Mouse (Mus musculus): Measurements from ENCODE around the gene Inip.
"Not testable (repeated sequence)": the region's sequence is repeated elsewhere in the genome, so short reads cannot be mapped to it uniquely, and the experiment has no call there.

Gene Inip

GRCm38 (mm10) chr4:59807521-59807920, 6.1 kb upstream of the Inip start:
- peak in 1 of 2 experiments; percentile 18 for DNase-seq

GRCm38 (mm10) chr4:59806879-59807195, 5.4 kb upstream of the Inip start:
- no peak for DNase-seq

GRCm38 (mm10) chr4:59805968-59806878, 4.8 kb upstream of the Inip start:
- peak; percentile 69 to 70 for DNase-seq

DNA sequence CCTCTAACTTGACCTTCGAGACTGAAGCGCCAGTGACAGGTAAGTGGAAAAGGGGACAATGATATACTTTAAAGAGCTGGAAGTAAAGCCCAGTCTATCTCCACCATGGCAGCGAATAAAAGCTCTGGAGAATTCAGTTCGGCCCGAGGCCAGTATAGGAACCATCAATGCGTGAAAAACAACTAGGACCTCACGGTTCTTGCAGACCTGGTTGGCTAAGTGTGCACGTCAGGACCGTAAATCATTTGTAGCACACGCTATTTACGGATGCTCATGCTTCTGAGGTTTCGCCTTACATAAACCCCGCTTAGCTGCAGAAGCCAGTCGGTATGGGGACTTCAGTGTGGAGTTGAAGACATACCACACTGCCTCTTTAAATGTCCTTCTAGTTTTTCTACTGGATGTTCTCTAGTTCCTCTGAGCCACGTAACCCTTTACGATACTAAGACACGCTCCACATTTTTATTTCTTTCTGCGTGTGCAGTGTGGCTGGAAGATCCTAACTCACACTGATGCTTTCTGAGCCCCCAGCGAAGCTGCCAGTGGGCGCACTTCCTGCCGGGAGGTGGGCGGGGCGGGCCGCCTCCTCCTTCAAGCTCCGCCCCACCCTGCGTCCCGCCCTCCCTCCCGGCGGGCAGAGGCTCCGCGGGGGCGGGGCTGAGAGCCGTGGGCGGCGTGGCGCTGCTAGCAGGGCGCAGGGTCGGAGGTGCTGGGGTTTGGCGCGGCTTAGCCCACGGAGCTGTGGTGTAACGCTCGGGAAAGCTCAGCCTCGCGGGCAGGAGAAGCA, 4.0 kb upstream of the Inip start, which contains the start of gene Snx30:
TSS of gene Snx30 (plus strand) at position 660 of the 787 bp plus-strand sequence.
- peak; percentile 90 to 95 for DNase-seq

GRCm38 (mm10) chr4:59804754-59805153, 3.4 kb upstream of the Inip start:
- no peak for DNase-seq

DNA sequence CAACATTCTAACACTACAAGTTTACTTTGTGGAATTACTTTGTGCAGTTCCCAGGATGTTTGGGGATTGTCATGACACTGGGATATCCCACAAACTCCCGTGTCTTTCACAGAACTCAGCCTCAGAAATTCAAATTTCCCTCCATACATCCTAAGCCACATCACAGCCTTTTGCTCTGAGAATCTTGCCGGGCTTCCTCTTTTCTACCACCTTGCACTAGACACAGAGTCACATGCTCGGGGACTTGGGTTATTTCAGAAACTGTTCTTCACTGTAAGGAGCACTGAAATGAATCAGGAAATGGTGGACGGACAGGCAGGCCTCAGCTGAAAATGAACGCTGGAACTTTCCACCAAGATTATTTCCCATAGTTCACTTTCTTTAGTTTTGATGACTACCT, 2.0 kb upstream of the Inip start:
- DNase-seq, result no peak

DNA sequence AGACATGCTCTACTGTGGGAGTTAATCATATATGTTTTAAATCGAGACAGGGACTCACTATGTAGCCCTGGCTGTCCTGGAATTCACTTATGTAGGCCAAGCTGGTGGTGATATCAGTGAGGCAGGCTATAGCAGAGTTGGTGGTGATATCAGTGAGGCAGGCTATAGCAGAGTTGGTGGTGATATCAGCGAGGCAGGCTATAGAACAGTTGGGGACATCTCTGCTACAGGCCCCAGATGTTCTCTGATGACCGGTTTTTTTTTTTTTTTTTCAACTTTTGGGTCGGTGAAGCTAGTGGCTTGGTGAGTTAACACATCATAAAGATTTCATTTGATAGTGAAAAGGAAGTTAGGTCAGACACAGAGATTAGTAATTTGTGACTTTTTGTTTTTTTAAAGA, 1.4 kb upstream of the Inip start:
- no peak for DNase-seq

- DNase-seq, result no peak
Observed at GRCm38 (mm10) chr4:59802107-59802506, 718 bp upstream of the Inip start.

GRCm38 (mm10) chr4:59800181-59800580, 1.2 kb downstream of the Inip start:
- DNase-seq, result no peak

- no peak for DNase-seq
Observed at GRCm38 (mm10) chr4:59795788-59796455, 5.5 kb downstream of the Inip start.

DNA sequence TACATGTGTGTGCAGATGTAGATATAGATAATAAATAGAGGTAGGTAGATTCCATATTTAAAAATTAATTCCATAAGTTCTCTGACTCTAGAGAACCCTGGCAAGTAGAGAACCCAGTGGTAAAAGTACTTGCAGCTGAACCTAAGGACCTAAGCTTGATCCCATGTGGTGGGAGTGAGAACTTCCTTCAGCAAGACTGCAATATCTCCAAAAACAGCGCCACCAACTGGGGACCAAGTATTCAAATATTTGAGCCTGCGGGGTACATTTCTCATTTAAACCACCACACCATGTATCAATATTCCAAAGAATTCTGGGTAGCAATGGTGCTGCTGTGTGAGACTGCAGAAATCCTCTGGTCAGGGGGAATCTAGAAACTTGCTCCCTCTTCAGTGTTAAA, 7.3 kb downstream of the Inip start:
- DNase-seq, result no peak

DNA sequence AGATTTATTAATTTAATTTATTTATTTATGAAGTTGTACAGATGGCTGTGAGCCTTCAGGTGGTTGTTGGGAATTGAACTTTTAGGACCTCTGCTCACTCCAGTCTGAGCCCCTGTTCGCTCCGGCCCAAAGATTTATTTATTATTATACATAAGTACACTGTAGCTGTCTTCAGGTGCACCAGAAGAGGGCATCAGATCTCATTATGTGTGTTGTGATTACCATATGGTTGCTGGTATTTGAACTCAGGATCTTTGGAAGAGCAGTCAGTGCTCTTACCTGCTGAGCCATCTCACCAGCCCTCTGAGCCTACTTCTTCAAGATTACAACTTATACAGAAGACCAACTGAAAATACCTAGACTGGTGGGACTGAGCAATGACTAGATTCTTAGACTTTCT, 7.8 kb downstream of the Inip start:
- not testable (repeated sequence) for DNase-seq

- DNase-seq, result no peak
Observed at GRCm38 (mm10) chr4:59789015-59789414, 12.4 kb downstream of the Inip start.

- DNase-seq, result no peak
Observed at GRCm38 (mm10) chr4:59787126-59787525, 14.3 kb downstream of the Inip start.

DNA sequence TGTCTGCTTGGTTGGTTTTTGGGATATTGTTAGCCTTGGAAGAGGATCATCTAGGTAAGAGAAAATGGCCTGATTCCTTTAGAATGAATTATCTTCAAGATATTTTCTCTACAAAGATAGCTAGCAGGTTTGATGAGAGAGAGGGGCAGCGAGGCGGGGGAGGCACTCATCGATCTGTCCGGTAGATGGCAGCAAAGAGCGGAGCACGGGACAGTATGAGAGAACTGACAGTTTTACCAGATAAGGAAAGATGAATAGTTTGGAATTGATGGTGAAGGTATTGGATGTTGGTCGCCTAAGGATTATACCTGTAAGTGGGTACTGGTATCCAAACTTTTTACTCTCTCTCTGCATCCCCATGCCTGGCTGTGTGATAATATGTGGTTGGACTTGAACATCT, 14.7 kb downstream of the Inip start:
- DNase-seq, result peak; percentile 79 to 88

DNA sequence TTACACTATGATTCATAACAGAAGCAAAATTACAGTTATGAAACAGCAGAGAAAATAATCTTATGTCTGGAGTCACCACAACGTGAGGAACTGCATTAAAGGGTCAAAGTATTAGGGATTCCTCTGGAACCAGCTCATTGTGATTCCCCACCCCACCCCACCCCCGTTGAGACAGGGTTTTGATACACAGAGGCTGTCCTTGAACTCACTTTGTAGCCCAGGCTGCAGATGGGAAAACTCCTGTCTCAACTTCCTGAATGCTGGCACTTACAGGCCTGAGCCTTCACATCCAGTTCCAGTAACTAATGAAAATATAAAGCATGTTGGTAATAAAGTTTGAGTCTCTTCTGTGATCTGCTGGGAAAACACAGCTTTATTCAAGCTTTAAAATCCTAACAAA, 16.0 kb downstream of the Inip start:
- DNase-seq, result no peak

DNA sequence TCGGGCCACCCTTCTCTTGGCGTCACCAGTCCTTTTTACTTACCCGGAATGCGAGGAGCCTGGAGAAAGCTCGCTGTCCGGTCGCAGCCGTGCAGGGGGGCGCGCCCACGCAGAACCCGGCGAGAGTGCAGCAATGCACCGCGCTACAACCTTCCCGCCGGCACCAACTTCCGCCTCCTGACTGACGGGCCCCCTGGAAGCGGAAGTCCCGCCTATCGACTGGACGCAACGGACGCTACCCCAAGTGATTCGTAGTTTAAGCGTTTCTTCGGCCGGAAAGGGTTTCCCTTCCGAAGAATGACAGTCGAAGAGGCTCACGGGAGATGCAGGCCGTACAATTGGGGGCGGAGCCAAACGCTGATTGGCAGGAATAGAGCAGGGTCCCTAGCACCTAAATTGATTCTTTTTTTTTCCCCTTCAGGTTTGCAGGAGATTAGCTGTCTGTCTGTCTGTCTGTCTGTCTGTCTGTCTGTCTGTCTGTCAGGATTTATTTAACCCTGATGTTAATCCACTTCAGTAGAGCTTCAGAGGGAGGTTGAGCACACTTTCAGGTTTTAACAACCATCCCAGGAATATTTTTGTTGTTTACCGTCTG, 17.6 kb downstream of the Inip start:
- DNase-seq, result peak; percentile 94 to 98

- DNase-seq, result no peak
Observed at GRCm38 (mm10) chr4:59782853-59783684, 18.3 kb downstream of the Inip start.

- no peak for DNase-seq
Observed at GRCm38 (mm10) chr4:59780568-59780967, 20.8 kb downstream of the Inip start.

GRCm38 (mm10) chr4:59777828-59778227, 23.6 kb downstream of the Inip start:
- DNase-seq, result no peak

- no peak for DNase-seq
Observed at GRCm38 (mm10) chr4:59772171-59772879, 29.1 kb downstream of the Inip start.
